Mouse (Mus musculus) cerebellum, adult 2 months (tissue): ENCODE measurements around the gene Ppp4r1.

Source experiments
- CTCF ChIP-seq: fragments of 200-500 bp; IDR thresholded peaks from 2 replicates; pipeline ENCODE4 v1.5.1; 2011; ENCODE audit warnings: low read depth, mild to moderate bottlenecking, control low read depth, low read length, moderate library complexity, borderline replicate concordance; ENCODE audit not compliant: insufficient read depth
- POLR2A ChIP-seq: fragments of 200-500 bp; IDR thresholded peaks from 2 replicates; pipeline ENCODE4 v1.6.1; 2011; ENCODE audit warnings: low read length, control low read depth, borderline replicate concordance; ENCODE audit not compliant: insufficient read depth

DNA sequence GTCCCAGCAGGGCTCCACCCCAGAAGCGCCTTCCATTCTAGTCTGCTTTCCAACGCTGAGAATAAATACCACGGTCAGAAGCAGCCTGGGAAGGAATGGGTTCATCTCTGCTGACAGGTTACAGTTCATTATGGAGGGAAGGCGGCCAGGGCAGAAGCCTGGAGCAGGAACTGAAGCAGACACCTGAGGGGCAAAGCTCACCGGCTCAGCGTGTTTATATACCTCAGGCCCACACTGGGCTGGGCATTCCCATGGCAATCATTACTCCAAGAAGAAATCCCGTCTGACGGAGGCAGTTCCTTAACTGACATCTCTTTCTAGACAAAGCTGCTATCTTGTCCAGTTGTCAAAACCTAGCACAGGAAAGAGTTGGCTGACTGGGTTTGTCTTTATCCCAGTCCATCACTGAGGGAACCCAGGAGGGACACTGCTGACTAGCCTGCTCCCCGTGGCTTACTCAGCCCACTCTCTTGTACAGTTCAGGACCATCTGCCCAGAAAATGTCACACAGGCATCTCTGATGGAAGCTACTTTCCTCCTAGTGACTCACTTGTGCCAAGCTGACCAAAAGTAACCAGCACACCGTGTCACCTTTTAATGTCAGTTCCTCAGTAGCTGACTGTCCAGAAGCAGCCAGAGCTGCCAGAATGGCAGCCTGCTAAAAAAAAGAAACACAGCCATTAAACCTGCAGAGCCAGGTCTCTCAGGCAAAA is 60.5 kb downstream of the Ppp4r1 start:
- TF ChIP-seq CTCF (no peak), POLR2A (no peak)
